Mouse (Mus musculus) telencephalon, adult 2 months (tissue): ENCODE measurements around the gene Krt9.

ENCODE experiments used
- DNase-seq: peaks from one replicate; pipeline ENCODE4 v3.0.0-alpha.2; 2011; ENCODE audit warnings: low read depth, low spot score

The Krt9 gene

GRCm38 (mm10) chr11:100155497-100156255, 37.4 kb downstream of the Krt9 start:
- DNase-seq = no peak

DNA sequence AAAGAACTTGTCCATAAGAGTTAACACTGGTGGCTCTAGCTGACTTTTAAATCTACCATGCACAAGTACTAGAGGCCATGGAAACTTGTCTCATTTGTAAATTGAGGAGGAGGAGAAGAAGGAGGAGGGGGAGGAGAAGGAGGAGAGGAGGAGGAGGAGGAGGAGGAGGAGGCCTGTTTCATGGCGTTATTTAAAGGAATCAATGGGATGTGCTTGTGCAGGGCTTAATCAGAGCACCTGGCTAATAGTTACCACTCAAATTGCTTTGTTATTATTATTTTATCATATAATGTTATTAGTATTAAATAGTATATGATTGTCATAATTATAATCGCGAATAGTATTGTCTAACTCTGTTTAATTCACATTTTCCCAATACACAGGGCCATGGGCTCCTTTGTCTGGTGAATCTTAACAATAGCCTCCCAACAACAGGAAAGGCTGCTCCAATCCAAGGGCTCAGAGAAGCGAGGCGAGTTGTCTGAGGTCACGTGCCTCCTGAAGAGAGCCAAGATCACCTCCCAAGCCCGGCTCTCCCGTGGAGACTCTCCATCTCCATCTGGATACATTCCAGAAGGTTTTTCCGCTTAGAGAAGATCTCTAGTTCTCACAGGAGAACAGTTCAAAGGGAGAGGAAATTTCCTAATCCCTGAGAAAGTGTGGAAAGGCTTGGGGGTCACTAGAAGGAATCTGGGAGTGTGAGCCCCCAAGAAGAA, 44.3 kb downstream of the Krt9 start, which contains the start of gene Krt19:
Gene Krt19, minus strand, starts transcription at position 51 of the 716 bp plus-strand sequence.
- no peak for DNase-seq

DNA sequence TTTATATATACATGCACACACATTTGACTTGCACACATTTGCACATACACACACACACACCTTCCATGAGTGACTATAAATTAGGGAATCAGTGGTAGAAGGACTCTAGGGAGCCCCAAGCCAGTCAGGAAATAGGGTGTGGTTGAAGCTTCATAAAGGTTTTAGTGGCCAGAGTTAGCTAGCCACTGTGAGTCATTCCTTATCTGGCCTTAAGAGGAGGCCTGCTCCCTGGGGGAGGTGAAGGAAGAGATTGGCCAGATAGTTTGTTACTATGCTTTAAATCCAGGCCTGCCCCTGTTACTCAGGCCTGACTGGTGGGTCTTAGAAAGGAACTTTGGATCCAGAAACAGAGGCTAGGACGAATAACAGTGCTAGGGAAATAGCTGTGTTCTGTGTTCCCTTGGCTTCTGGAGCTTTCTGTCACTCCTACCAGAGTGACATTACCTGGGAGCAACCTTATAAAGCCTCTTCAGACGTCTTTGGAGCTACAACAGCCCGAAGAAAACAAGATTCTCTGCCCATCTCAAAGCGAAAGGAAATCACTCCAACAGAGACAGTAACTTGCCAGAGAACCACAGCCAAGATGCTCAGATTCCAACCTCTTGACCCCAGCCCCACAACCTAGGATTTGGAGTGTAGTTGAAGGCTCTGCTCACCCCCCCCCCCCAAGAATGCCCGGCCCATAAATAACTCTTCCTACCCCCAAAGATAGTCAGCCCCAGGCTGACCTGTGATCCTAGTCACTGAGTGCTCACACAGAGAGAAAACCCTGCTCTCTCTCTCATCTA, 45.3 kb downstream of the Krt9 start:
- DNase-seq = no peak

DNA sequence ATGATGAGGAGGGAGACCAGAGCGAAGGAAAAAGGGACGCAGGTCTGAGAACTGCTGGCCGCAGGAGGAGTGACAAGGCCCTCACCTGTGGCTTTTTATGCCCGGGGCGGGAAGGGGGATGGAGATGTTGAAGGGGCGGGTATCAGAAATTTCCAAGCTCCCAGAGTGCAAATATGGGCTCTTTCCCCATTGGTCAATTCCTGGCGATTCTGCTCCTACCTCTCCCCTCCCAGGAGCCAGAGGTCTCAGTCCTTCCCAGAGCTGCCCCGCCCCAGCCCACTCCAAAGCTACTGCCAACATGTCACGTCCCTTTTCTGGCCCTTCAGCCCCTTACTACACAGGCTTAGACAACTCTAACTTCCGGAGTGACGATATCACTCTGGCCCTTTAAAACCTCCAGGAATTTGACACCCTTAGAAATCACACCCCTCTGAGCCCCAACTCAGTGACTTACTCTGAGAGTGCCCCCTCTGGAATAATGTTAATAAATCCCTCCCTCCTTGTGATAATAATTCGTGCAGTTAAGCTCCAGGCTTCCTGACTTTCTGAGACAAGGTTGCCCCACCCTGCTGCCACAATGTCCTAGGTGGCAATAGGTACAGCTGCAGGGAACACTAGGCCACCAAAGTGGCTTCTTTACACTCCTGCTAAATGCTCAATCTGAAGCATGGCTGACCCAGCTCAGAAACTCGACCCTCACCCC, 47.0 kb downstream of the Krt9 start:
- no peak for DNase-seq

DNA sequence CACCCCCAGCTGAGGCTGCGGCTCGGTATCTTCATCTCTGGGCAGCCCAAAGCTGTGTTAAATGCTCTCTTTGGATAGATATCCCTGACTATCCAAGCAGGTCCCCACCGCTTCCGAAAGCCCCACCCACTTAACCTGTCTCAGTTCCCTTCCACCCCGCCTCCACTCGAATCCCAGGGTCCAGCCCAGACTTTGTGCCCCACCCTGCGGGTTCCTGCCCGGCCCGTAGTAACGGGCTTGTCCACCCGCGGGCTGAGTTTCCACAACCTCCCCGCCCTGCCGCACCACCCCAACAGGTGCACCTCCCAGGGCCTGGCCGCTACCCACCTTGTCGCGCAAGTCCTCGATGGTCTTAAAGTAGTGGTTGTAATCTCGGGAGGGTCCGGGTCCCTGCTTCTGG, 47.9 kb downstream of the Krt9 start:
- DNase-seq = no peak

GRCm38 (mm10) chr11:100140966-100141365, 52.1 kb downstream of the Krt9 start:
- no peak for DNase-seq

- DNase-seq = no peak
Observed at GRCm38 (mm10) chr11:100139391-100139790, 53.7 kb downstream of the Krt9 start.

DNA sequence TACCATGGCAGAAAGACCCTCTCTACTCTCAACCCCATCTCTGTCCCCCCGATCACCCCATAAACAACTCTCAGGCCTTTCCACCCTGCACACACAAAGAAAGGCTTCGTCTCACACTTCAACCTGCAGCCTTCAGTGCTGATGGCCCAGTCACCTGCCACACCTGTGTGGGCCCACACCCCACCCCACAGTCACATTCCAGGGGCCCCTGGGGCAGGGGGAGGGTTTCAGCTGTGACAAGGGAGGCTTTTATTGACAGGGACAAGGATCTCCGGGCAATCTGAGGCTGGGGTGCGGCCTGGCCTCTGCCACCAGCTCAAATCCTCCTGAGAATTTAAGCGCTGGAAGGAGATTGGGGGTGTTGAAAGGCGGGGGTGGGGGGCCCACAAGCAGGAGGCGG, 54.2 kb downstream of the Krt9 start:
- DNase-seq = no peak

- DNase-seq = no peak
Observed at GRCm38 (mm10) chr11:100137693-100138092, 55.4 kb downstream of the Krt9 start.
